Mouse (Mus musculus) layer of hippocampus, postnatal 25 days (tissue): ENCODE measurements around the gene Hectd1. TPM values are rescaled to one million over a fixed set of nuclear protein-coding genes. Genes with fewer than 3 reads are reported as not detected.

Experiments
- DNase-seq, 2 experiments: peaks; one replicate each; pipeline ENCODE4 v3.0.0; 2022; ENCODE audit warnings: mixed read lengths in 2 of 2, low spot score in 1 of 2; ENCODE audit errors: extremely low spot score in 1 of 2
- total RNA-seq, 2 experiments: library from RNA; stranded (reverse); gene quantifications; 2 replicates each; pipeline ENCODE4 v1.2.3; 2021

Hectd1 gene
- total RNA-seq, 2 experiments from 2014 or later, result 81.8 to 84.1 TPM

DNA sequence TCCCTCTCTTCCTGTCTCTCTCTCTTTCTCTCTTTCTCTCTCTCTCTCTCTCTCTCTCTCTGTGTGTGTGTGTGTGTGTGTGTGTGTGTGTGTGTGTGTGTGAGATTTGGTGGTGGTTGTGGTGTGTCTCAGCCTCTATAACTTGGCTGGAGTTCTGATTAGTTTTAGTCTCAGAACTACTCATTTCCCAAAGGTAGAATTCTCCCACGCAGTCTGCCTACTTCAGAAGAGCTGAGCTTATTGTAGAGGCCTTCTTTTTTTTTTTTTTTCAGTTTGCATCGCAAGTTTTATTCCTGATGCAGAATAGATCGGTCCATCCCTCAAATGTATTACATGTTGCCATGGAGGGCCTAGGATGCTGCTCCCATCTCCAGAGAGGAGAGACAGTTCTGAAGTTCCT is 119.6 kb downstream of the Hectd1 start:
- DNase-seq, result no peak

DNA sequence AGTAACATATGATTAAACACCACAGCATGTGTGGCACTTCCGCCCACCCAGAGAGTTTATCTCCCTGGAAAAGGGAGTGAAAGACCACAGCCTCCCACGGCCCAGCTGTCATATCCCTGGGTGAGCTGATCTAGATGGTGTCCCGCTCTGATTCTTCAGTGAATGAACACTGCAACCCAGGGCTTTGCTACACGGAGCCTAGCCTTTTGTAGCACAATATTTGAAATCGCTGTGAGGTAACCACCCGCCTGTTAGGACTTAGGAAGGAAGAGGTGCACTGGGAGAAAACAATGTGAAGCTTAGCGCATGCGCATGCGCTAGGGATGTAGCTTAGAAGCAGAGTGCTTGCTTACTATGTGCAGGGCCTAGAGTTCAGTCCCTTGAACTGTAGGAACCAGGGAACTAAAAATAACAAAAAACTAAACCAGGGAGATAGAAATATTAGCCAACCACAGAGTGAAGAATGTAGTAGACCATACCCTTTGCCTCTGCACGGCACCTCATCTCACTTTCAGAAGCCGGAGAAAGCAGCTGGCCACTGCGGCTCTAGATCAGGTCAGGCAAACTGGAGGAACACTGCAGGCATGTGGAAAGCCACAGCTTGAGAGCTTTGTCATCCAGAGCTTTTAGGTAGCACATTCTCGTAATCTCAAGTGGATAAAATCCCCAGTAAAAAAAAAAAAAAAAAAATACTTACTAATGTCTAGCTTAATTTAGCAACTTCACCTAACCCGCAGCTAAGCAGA is 120.2 kb downstream of the Hectd1 start:
- DNase-seq, result peak; percentile 35 to 59

- DNase-seq, result no peak
These were observed 122.6 kb downstream of the Hectd1 start for GRCm38 (mm10) chr12:51706673-51707235.

GRCm38 (mm10) chr12:51705778-51706177 is 123.6 kb downstream of the Hectd1 start:
- DNase-seq, result no peak

DNA sequence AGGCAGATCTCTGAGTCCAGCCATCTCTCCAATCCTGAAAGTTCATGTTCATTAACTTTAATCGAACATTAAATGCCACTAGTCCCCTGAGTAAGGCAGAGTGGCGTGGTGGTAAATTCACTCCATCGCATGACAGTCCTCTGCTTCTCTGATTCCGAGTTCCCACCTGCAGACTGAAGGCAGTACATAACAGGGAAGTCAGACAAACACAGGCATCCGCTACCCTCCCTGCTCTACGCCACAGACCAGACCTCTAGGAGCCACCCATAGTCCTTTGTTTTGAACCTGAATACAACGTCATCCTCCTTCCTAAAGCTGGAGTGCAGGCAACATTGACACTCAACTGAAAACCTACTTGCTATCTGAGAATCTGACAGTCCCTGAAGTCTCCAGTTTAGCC is 124.8 kb downstream of the Hectd1 start:
- no peak for DNase-seq

- DNase-seq, result no peak
These were observed 125.5 kb downstream of the Hectd1 start for GRCm38 (mm10) chr12:51703859-51704258.

GRCm38 (mm10) chr12:51701723-51702122 is 127.6 kb downstream of the Hectd1 start:
- no peak for DNase-seq

GRCm38 (mm10) chr12:51699623-51700393 is 129.5 kb downstream of the Hectd1 start:
- DNase-seq, result no peak

GRCm38 (mm10) chr12:51696157-51696556 is 133.2 kb downstream of the Hectd1 start:
- no peak for DNase-seq

GRCm38 (mm10) chr12:51694966-51695365 is 134.4 kb downstream of the Hectd1 start:
- DNase-seq, result no peak

- DNase-seq, result no peak
These were observed 135.2 kb downstream of the Hectd1 start for GRCm38 (mm10) chr12:51694096-51694495.

Other genes with a start within 250 kb of the Hectd1 start
- 1 to 10 TPM; 4.0 to 4.9 TPM for gene Coch, start 236.2 kb downstream of the Hectd1 start, total RNA-seq
- gene Ap4s1, start 138.5 kb downstream of the Hectd1 start, total RNA-seq, result 10 to 100 TPM; 47.6 to 49.0 TPM
- gene Strn3, start 137.6 kb downstream of the Hectd1 start, total RNA-seq, result 10 to 100 TPM; 80.1 to 83.7 TPM
- 1 to 10 TPM; 7.4 to 8.4 TPM for gene Heatr5a, start 141.8 kb upstream of the Hectd1 start, total RNA-seq
- gene Dtd2, start 177.0 kb upstream of the Hectd1 start, total RNA-seq, result 10 to 100 TPM in 1 of 2 experiments, 1 to 10 TPM in 1; 7.8 to 10.9 TPM
- gene Gpr33, start 198.5 kb upstream of the Hectd1 start, total RNA-seq, result not detected